Mouse (Mus musculus) monocyte, adult 2 months (primary cell): ENCODE measurements around the gene Usp18.

Experiments
- DNase-seq, 2 experiments: peaks; one replicate each; pipeline ENCODE4 v3.0.0; 2022; ENCODE audit warnings: low spot score in 2 of 2, low read depth in 1 of 2

The Usp18 gene

DNA sequence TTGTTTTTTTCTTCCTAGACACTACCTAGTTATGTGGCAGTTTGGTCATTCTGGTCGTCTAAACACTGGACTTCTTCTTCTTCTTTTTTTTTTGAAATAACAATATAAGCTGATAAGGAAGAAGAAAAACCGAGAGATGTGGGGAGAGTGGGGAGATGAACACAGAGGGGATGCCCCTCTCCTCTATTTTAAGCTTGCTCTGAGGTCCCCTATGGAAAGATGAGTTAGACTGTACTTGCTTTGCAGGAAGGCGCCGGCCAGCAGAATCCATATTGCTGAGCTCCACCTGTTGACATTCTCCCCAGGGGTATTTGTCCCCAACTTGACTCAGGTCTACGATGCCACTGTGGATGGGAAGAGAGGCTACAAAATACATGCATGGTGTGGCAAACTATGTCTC, 21.6 kb upstream of the Usp18 start:
- DNase-seq = no peak

GRCm38 (mm10) chr6:121224993-121225392, 20.7 kb upstream of the Usp18 start:
- DNase-seq = no peak

DNA sequence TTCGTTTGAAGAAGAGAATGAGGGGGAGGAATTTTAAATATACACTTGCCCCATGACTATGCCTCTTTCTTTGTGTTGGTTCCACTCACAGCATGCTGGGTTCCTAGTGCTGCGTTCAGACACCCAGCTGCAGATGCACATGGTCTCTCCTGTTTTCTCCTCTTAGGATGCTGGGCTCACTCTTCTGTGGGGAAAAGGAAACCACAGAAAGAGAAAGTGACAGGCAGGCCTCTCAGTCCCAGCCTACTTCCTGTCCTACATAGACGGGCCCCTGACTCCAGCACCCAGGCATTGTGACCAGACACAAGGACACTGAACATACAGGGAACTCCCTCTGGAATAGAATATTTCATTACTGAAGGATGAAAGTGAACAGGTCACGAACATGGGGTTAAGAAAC, 19.7 kb upstream of the Usp18 start:
- no peak for DNase-seq

DNA sequence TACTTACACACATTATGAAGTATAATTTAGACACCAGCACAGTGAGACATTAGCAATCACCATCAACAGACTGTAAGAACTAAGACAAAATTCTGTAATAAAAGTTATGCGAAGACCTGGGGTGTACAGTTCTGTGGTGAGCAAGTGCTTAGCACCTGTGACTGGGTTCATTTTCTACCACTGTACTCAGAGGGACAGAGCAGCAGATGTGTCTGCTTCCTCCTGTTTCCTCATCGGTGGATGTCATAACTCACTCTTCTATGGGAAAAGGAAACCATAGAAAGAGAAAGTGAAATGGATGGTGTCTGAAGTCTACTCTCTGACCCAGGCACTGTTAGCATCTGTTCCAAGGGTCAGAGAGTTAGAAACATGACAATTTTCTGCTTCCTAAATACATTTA, 19.0 kb upstream of the Usp18 start:
- DNase-seq = no peak

- no peak for DNase-seq
Measured at GRCm38 (mm10) chr6:121228421-121228820, 17.3 kb upstream of the Usp18 start.

- DNase-seq = no peak
Measured at GRCm38 (mm10) chr6:121232652-121233051, 13.1 kb upstream of the Usp18 start.

DNA sequence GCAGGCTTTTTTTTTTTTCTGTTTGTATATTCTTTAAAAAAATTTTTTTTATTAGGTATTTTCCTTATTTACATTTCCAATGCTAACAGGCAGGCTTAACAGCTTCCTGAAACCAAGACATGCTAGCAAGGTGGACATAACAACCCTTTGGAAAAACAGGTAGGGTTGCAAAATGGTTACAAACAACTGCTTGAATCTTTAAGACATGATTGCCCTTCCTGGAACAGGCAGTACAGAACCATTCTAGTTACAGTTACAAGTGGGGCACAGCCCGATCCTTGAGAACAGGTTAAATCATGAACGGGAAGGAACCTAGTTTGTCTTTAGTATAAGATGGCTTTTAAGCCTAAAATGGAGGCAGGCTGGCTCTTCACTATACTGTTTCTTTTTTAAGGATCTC, 9.3 kb upstream of the Usp18 start:
- DNase-seq = no peak

- no peak for DNase-seq
Measured at GRCm38 (mm10) chr6:121238209-121238608, 7.5 kb upstream of the Usp18 start.

DNA sequence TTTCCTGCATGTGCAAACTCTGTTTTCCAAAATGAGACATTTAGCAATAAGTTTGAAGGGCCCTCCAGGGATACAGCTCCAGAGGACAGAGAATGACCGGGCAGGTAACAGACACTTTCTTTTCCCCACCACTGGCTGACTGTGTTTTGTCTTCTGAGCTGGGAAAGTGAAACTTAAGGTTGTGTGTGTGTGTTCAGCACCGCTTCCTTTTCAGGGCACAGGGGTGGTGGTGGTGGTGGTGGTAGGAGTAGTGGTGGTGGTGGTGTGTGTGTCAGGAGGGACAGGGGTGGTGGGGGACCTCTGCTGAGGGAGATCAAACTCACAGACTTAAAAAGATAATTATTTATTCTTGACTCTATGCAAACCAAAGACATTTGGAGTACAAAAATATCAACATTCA, 3.9 kb upstream of the Usp18 start:
- DNase-seq = no peak

DNA sequence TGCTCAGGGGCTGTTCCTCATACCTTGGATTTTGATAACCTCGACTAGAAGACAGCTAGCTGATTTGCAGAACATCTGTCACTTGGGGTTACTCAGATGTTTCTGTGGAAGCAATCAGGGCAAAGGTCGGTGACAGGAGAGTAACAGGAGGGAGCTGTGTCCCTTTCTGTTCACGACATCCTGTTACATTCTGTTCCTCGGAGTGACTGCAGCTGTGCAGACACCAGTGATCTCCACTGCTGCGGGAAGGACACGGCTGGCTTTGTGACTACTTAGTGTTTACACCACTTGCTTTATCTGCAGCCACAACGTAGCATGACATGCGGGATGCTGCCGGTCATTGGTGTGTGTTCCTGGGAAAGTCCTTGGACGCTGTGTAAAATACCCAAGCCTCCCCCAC, 2.5 kb upstream of the Usp18 start:
- no peak for DNase-seq

- DNase-seq = no peak
Measured at GRCm38 (mm10) chr6:121246037-121246361, 293 bp downstream of the Usp18 start.

DNA sequence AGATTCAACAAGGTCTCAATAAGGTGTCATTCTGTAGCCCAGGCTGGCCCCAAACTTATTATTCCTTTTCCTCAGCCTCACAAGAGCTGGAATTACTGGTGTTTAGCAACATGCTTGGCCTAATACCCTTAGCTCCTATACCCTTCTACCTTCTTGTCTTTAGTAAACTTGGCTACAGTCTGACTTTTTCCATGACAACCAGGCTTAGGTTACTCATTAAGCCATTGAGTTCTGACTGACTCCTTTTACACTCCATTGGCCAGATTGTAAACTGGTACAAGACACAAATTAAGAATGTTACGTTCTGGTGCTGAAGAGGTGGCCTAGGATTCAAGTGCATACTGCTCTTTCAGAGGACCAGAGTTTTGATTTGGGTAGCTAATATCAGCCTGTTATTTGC, 4.7 kb downstream of the Usp18 start:
- no peak for DNase-seq

DNA sequence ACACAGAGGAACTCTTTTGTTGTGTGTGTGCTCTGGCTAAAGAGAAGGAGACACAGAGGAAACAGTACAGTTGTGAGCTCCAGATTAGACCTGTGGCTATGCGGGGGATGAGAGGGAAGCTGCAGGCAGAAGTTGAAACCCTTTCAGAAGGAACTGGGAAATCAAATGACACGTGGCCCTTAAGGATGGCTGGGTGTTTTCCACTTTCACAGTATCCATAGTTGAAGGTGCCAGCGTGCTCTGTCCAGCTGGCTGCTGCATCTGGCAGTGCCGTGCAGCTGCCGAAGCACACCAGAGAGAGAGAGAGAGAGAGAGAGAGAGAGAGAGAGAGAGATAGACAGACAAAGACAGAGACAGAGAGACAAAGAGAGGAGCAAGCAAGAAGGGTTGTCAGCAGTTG, 5.5 kb downstream of the Usp18 start:
- DNase-seq = no peak

DNA sequence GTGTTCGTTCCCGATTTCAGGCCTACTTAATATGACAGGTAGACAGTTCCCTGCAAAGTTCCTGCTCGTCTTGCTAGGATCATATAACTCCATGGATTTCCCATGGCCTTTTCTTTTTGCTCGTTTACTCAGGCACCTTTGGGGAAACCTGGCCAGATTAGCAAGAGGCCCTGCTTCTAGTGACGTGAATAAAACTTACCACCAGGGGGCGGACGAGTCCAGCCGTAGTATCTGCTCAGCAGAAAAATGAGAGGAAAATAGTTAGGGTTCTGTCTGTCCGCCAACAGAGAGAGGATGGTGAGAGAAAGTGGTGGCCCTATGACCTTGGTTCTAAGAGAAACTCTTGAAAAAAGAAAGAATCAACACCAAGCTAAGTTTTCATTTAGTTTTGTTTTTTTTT, 14.8 kb downstream of the Usp18 start:
- DNase-seq = peak in 1 of 2 experiments; percentile 58

DNA sequence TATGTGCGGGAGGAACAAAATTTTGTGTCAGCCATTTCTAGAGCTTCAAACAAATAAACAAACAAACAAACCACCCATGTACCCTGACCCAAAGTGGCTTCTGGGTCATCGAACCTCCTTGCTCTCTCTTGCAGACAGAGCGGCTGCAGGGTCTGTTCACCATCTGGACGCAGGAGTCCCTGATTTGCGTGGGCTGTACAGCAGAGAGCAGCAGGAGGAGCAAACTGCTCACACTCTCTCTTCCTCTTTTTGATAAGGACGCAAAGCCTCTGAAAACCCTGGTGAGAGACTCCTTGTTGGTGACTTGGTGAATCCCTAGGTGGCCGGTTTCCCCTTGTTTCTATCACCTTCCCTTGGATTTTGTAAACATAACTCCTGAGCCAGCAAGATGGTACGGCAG, 15.5 kb downstream of the Usp18 start:
- no peak for DNase-seq

DNA sequence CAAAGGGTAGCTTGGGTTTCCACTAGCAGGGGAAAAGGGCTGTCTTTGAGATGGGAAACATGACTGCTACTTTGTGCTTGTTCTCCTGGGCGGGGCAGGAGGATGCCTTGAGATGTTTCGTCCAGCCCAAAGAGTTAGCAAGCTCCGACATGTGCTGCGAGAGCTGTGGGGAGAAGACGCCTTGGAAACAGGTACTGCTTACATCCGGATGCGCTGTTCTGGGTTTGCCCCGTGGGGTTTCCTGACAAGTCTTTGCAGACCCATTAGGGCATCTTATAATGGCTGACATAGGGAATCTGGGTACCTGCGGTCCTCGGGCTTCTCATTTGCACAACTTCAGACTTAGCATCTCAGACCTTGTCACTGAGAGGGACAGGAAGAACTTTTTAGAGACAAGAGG, 16.3 kb downstream of the Usp18 start:
- DNase-seq = no peak

GRCm38 (mm10) chr6:121262496-121262895, 16.8 kb downstream of the Usp18 start:
- DNase-seq = no peak

DNA sequence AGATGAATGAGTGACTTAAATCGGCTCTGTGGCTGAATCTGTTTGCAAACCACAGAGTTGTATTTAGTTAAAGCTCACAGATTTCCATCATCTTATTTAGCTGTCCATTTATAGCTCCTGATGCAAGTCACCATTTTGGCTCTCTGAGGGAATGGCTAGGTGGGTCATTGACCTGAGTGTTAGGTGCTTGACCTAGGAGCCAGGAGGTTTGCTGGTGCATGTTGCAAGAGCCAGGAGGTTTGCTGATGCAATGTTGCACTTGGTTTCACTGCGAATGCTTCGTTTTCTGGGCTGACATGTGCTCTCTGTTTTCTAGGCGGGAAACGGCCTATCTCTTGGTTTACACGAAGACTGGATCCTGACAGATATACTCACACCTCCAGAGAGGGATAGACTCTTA, 24.4 kb downstream of the Usp18 start:
- no peak for DNase-seq

DNA sequence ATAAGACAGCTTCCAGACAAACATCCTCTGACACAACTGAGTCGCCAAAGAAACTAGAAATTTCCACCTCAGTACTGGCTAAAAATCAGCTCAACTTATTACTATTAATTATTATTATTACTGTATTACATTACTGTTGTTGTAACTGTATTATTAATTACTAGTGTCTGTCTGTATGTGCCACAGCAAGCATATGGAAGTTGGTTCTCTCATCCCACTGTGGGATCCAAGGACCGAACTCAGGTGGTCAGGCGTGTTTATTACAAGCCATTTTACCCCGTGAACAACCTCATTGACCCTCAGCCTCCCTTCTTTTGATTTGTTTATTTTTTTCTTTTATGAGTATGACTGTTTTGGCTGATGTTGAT, 26.0 kb downstream of the Usp18 start:
- no peak for DNase-seq

DNA sequence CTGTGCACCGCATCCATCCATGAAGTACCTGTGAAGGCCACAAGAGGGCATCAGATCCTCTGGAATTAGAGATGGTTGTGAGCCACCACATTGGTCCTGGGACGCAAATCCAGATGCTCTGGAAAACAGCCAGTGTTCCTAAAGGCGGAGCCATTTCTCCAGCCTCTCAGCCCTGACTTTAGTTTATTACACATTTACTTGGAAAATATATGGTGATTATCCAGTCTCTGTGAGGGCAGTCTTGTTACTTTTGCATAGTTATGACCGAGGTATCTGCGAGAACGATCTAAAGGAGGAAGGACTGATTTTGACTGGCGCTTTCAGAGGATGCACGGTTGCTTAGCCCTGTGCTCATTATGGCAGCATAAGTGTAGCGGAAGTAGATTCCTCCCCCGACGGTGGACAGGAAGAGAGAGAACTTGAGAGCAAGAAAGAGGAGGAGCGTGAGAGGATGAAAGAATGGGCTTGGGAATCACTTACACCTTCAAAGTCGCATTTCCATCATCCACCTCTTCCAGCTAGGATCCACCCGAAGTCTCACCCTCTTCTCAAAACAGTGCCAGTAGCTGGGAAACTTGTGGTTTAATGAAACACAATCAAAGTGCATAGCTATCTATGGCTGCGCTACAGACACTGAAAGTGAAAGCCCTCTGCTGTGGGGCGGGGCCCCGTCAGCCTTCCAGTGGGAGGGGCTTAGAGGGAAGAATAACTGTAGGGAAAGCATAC, 26.5 kb downstream of the Usp18 start:
- peak; percentile 28 to 50 for DNase-seq

GRCm38 (mm10) chr6:121274356-121274755, 28.6 kb downstream of the Usp18 start:
- peak in 1 of 2 experiments; percentile 10 for DNase-seq

- DNase-seq = no peak
Measured at GRCm38 (mm10) chr6:121284132-121284531, 38.4 kb downstream of the Usp18 start.

DNA sequence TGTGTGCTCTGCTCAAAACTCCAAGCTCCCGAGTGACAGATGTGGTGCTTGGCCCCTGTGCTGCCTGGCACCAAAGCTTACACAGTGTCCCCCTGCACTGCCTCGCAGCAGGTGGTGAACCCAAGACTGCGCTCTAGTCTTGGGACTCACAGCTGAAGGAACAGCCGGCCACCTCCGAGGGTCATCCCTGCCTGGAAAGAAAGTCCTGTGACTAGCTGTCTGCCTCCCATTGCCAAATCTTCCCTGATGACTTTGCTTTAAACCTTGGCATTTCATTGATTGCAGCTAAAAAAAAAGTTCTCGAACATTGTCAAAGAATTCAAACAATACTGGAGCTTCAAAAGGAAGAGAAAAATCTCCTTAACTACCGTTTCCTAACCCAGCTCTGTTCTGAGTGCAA, 53.6 kb downstream of the Usp18 start:
- no peak for DNase-seq

DNA sequence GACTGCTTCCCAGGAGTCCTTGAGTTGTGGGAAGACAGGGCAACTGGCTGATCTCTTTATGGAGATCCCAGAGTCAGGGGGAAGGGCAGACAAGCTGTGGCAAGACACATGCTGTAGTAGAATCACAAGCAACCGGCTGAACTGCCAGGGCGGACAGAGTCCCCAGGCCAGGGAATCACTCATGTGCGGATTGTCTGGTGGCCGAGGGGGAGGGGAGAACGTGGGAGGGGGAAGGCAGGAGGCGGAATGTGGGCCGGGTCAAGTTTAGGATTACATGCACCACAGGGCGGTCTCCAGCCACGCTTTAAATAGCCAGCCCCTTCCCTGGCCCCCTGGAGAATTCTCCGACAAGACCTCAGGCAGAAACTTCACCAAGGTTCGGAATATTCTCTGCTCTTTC, 54.2 kb downstream of the Usp18 start, which contains the start of gene Slc6a13:
Slc6a13 (plus strand) TSS at position 274 of the 400 bp plus-strand sequence.
- DNase-seq = no peak
